Mouse (Mus musculus): ENCODE measurements around the gene Lgals9. TPM values are rescaled to one million over a fixed set of nuclear protein-coding genes. Genes with fewer than 3 reads are reported as not detected.
A peak's percentile ranks its signal among the peaks of the same experiment; 100 is the strongest.

Gene Lgals9
- polyA plus RNA-seq, 1 experiment from 2014 or later: 8.8 TPM

- Histone ChIP-seq H3K4me3 (ENCODE audit: low read depth, low read length) (no peak overlapping the region), H3K9me3 (ENCODE audit: control insufficient read depth, low read length) (no peaks in the 10 kb centered on the region), H3K27ac (ENCODE audit: low read depth, low read length) (no peak overlapping the region), H3K4me1 (ENCODE audit: control insufficient read depth, insufficient read depth, low read length) (peaks cover 4% of the 10 kb centered on the region; the same call in 1 of the 2 replicates), H3K36me3 (ENCODE audit: control insufficient read depth, insufficient read depth, low read length) (no peaks in the 10 kb centered on the region), H3K9ac (replicated peaks; ENCODE audit: low read depth, low read length) (no peak overlapping the region), H3K27me3 (ENCODE audit: control insufficient read depth, insufficient read depth, low read length) (no peaks in the 10 kb centered on the region), H3K4me2 (ENCODE audit: low read depth, low read length) (no peak overlapping the region)
- WGBS: 95% methylated on average over 3 of the region's 3 CpGs
- no peak for ATAC-seq (ENCODE audit: low read depth)
These were observed 13.0 kb downstream of the Lgals9 start for GRCm38 (mm10) chr11:78971746-78972145.

GRCm38 (mm10) chr11:78971096-78971495 is 13.7 kb downstream of the Lgals9 start:
- H3K27ac ChIP-seq (ENCODE audit: low read depth, low read length): no peak overlapping the region
- no peak overlapping the region for H3K4me3 ChIP-seq (ENCODE audit: low read depth, low read length)
- no peaks in the 10 kb centered on the region for H3K27me3 ChIP-seq (ENCODE audit: control insufficient read depth, insufficient read depth, low read length)
- H3K4me2 ChIP-seq (ENCODE audit: low read depth, low read length): no peak overlapping the region
- H3K9me3 ChIP-seq (ENCODE audit: control insufficient read depth, low read length): no peaks in the 10 kb centered on the region
- H3K9ac ChIP-seq (replicated peaks; ENCODE audit: low read depth, low read length): no peak overlapping the region
- 88% methylated on average over 8 of the region's 8 CpGs for WGBS
- peaks cover 4% of the 10 kb centered on the region; the same call in 1 of the 2 replicates for H3K4me1 ChIP-seq (ENCODE audit: control insufficient read depth, insufficient read depth, low read length)
- ATAC-seq (ENCODE audit: low read depth): no peak
- no peaks in the 10 kb centered on the region for H3K36me3 ChIP-seq (ENCODE audit: control insufficient read depth, insufficient read depth, low read length)

- Histone ChIP-seq H3K36me3 (ENCODE audit: control insufficient read depth, insufficient read depth, low read length) (no peaks in the 10 kb centered on the region), H3K27ac (ENCODE audit: low read depth, low read length) (no peak overlapping the region), H3K9me3 (ENCODE audit: control insufficient read depth, low read length) (no peaks in the 10 kb centered on the region), H3K9ac (replicated peaks; ENCODE audit: low read depth, low read length) (no peak overlapping the region), H3K4me3 (ENCODE audit: low read depth, low read length) (no peak overlapping the region), H3K4me2 (ENCODE audit: low read depth, low read length) (no peak overlapping the region), H3K4me1 (ENCODE audit: control insufficient read depth, insufficient read depth, low read length) (peaks cover 4% of the 10 kb centered on the region; the same call in 1 of the 2 replicates), H3K27me3 (ENCODE audit: control insufficient read depth, insufficient read depth, low read length) (no peaks in the 10 kb centered on the region)
- no peak for ATAC-seq (ENCODE audit: low read depth)
- 86% methylated on average over 4 of the region's 4 CpGs for WGBS
These were observed 16.6 kb downstream of the Lgals9 start for GRCm38 (mm10) chr11:78968121-78968520.

- Histone ChIP-seq H3K27me3 (ENCODE audit: control insufficient read depth, insufficient read depth, low read length) (no peaks in the 10 kb centered on the region), H3K4me2 (ENCODE audit: low read depth, low read length) (no peak overlapping the region), H3K4me3 (ENCODE audit: low read depth, low read length) (no peak overlapping the region), H3K4me1 (ENCODE audit: control insufficient read depth, insufficient read depth, low read length) (no peaks in the 10 kb centered on the region), H3K9ac (replicated peaks; ENCODE audit: low read depth, low read length) (no peak overlapping the region), H3K27ac (ENCODE audit: low read depth, low read length) (no peak overlapping the region), H3K9me3 (ENCODE audit: control insufficient read depth, low read length) (no peaks in the 10 kb centered on the region), H3K36me3 (ENCODE audit: control insufficient read depth, insufficient read depth, low read length) (no peaks in the 10 kb centered on the region)
- WGBS: 25% methylated on average over 4 of the region's 4 CpGs
- no peak for ATAC-seq (ENCODE audit: low read depth)
These were observed 17.4 kb downstream of the Lgals9 start for GRCm38 (mm10) chr11:78967371-78967770.

- Histone ChIP-seq H3K27me3 (ENCODE audit: control insufficient read depth, insufficient read depth, low read length) (no peaks in the 10 kb centered on the region; the same call in 1 of the 2 replicates), H3K4me3 (ENCODE audit: low read depth, low read length) (no peak overlapping the region), H3K36me3 (ENCODE audit: control insufficient read depth, insufficient read depth, low read length) (no peaks in the 10 kb centered on the region), H3K9me3 (ENCODE audit: control insufficient read depth, low read length) (no peaks in the 10 kb centered on the region), H3K9ac (replicated peaks; ENCODE audit: low read depth, low read length) (no peak overlapping the region), H3K27ac (ENCODE audit: low read depth, low read length) (no peak overlapping the region), H3K4me2 (ENCODE audit: low read depth, low read length) (no peak overlapping the region), H3K4me1 (ENCODE audit: control insufficient read depth, insufficient read depth, low read length) (no peaks in the 10 kb centered on the region)
- 85% methylated on average over 5 of the region's 5 CpGs for WGBS
- ATAC-seq (ENCODE audit: low read depth): no peak
These were observed 23.5 kb downstream of the Lgals9 start for GRCm38 (mm10) chr11:78961221-78961620.

DNA sequence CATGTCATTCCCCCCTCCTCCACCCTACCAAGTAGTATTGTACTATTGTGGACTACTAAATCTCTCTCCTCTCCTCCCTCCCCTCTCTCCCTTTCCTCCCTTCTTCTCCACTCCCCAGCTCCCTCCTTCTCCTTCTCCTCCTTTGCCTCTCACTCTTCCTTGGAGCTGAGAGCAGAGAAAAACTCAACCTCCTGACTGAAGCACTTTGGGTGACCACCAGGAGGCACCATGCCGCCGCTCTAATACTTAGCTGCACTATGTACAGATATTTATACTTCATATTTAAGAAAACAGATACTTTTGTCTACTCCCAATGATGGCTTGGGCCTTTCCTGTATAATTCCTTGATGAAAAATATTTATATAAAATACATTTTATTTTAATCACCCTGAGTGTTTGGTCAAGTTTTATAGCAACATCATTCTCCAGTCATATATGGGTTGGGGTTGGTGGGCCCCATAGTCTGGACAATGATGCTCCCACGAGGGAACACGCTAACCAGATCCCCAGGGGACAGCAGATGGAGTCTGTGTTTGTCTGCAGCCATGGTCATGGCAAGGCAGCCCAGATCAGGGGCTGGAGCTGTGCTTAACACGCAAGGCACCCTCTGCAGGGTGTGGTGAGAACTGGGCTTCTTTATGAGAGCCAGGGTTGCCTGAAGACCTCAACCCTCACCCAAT is 24.8 kb downstream of the Lgals9 start:
- ATAC-seq (ENCODE audit: low read depth): no peak
- no peak overlapping the region for H3K9ac ChIP-seq (replicated peaks; ENCODE audit: low read depth, low read length)
- H3K36me3 ChIP-seq (ENCODE audit: control insufficient read depth, insufficient read depth, low read length): no peaks in the 10 kb centered on the region
- H3K4me3 ChIP-seq (ENCODE audit: low read depth, low read length): no peak overlapping the region
- no peak overlapping the region for H3K4me2 ChIP-seq (ENCODE audit: low read depth, low read length)
- no peak overlapping the region for H3K27ac ChIP-seq (ENCODE audit: low read depth, low read length)
- 62% methylated on average over 5 of the region's 5 CpGs for WGBS
- no peaks in the 10 kb centered on the region for H3K9me3 ChIP-seq (ENCODE audit: control insufficient read depth, low read length)
- H3K27me3 ChIP-seq (ENCODE audit: control insufficient read depth, insufficient read depth, low read length): no peaks in the 10 kb centered on the region; the same call in 1 of the 2 replicates
- no peaks in the 10 kb centered on the region for H3K4me1 ChIP-seq (ENCODE audit: control insufficient read depth, insufficient read depth, low read length)

DNA sequence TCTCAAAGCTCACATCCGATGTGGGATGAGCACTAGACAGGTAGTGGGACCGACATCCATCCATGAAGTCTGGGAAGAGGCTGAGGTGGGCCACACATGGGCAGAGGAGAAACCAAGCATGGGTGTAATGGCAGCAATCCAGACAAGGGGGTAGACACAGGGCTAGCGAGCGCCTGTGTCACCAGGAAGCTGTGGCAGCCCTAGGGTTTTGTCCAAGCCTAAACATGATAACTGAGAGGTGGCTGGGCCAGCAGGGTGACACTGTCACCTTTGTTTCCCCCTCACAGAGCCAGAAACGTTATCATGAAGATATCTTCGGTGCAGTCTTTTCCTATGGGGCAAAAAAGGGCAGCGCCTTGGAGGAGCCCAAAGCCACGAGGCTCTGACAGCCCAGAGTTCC is 25.4 kb downstream of the Lgals9 start:
- ATAC-seq (ENCODE audit: low read depth): no peak
- Histone ChIP-seq H3K4me3 (ENCODE audit: low read depth, low read length) (no peak overlapping the region), H3K36me3 (ENCODE audit: control insufficient read depth, insufficient read depth, low read length) (no peaks in the 10 kb centered on the region), H3K4me1 (ENCODE audit: control insufficient read depth, insufficient read depth, low read length) (no peaks in the 10 kb centered on the region), H3K27ac (ENCODE audit: low read depth, low read length) (no peak overlapping the region), H3K9ac (replicated peaks; ENCODE audit: low read depth, low read length) (no peak overlapping the region), H3K4me2 (ENCODE audit: low read depth, low read length) (no peak overlapping the region), H3K9me3 (ENCODE audit: control insufficient read depth, low read length) (no peaks in the 10 kb centered on the region), H3K27me3 (ENCODE audit: control insufficient read depth, insufficient read depth, low read length) (no peaks in the 10 kb centered on the region; the same call in 1 of the 2 replicates)
- WGBS: 71% methylated on average over 8 of the region's 8 CpGs

DNA sequence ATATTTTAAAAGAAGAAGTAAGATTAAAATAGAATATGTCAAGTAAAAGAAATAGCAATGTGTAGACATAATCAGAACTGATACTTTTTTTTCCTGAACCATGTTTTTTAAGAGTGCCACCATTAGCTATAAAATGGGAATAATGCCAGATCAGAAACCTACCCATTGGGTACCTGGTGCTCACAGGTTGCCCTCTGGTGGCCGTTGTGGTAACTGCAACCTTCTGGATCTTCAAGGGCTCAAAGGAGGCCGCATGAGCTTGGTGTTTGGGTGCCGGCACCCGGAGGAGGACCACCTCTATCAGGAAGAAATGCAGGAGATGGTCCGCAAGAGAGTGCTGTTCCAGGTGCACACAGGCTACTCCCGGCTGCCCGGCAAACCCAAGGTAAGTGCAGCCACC is 28.5 kb downstream of the Lgals9 start:
- 16% methylated on average over 7 of the region's 7 CpGs for WGBS
- ATAC-seq (ENCODE audit: low read depth): no peak
- H3K36me3 ChIP-seq (ENCODE audit: control insufficient read depth, insufficient read depth, low read length): no peaks in the 10 kb centered on the region
- no peak overlapping the region for H3K4me3 ChIP-seq (ENCODE audit: low read depth, low read length)
- H3K27ac ChIP-seq (ENCODE audit: low read depth, low read length): no peak overlapping the region
- no peak overlapping the region for H3K9ac ChIP-seq (replicated peaks; ENCODE audit: low read depth, low read length)
- no peaks in the 10 kb centered on the region for H3K4me1 ChIP-seq (ENCODE audit: control insufficient read depth, insufficient read depth, low read length)
- no peak overlapping the region for H3K4me2 ChIP-seq (ENCODE audit: low read depth, low read length)
- peaks cover 2% of the 10 kb centered on the region for H3K27me3 ChIP-seq (ENCODE audit: control insufficient read depth, insufficient read depth, low read length)
- H3K9me3 ChIP-seq (ENCODE audit: control insufficient read depth, low read length): no peaks in the 10 kb centered on the region

- H3K4me1 ChIP-seq (ENCODE audit: control insufficient read depth, insufficient read depth, low read length): no peaks in the 10 kb centered on the region
These were observed 32.3 kb downstream of the Lgals9 start for GRCm38 (mm10) chr11:78952467-78952866.

More at GRCm38 (mm10) chr11:78952467-78952866, 32.3 kb downstream of the Lgals9 start:
- no peak for ATAC-seq (ENCODE audit: low read depth)
- Histone ChIP-seq H3K27ac (ENCODE audit: low read depth, low read length) (no peak overlapping the region), H3K9ac (replicated peaks; ENCODE audit: low read depth, low read length) (no peak overlapping the region), H3K9me3 (ENCODE audit: control insufficient read depth, low read length) (no peaks in the 10 kb centered on the region), H3K4me2 (ENCODE audit: low read depth, low read length) (peak overlapping the region; percentile 40; the same call in 1 of the 2 replicates), H3K4me3 (ENCODE audit: low read depth, low read length) (peak overlapping the region; percentile 9; the same call in 1 of the 2 replicates), H3K36me3 (ENCODE audit: control insufficient read depth, insufficient read depth, low read length) (no peaks in the 10 kb centered on the region), H3K27me3 (ENCODE audit: control insufficient read depth, insufficient read depth, low read length) (peaks cover 2% of the 10 kb centered on the region)
- 10% methylated on average over 17 of the region's 17 CpGs for WGBS

Measured in neural tube, embryonic 14.5 days (tissue).